Mouse (Mus musculus): ENCODE data around the gene Ppp1r8. TPM values are rescaled to one million over a fixed set of nuclear protein-coding genes. Genes with fewer than 3 reads are reported as not detected.
A peak's percentile ranks its signal among the peaks of the same experiment; 100 is the strongest.

The Ppp1r8 gene
- 18.3 and 21.0 TPM in 2 replicates for polyA plus RNA-seq (2015; fragmentation: Nextera tagmentation; extraction: Ambion mirVana)

- peak; percentile 97 for DNase-seq (ENCODE audit: low spot score)
- H3K9ac ChIP-seq (replicated peaks; ENCODE audit: low read depth), result peak within 1 kb of the TSS; percentile 78
- H3K4me2 ChIP-seq (replicated peaks; ENCODE audit: low read depth, low read length), result peak within 1 kb of the TSS; percentile 91
- H3K36me3 ChIP-seq (ENCODE audit: insufficient read depth, low read length), result no peaks in the 10 kb centered on the region; the same call in 1 of the 2 replicates
- peak; percentile 68 for TF ChIP-seq CTCF (IDR thresholded peaks at IDR 0.05)
- TF ChIP-seq EP300 (IDR thresholded peaks at IDR 0.05), result no peak
- H3K27me3 ChIP-seq (replicated peaks; ENCODE audit: insufficient read depth, low read length), result no peaks in the 10 kb centered on the region
- peaks cover 7% of the 10 kb centered on the region; the same call in 1 of the 2 replicates for H3K4me1 ChIP-seq (ENCODE audit: insufficient read depth, low read depth, low read length)
- no peaks in the 10 kb centered on the region for H3K9me3 ChIP-seq (ENCODE audit: low read length)
- 2% methylated on average over 40 of the region's 40 CpGs for whole genome bisulfite sequencing
- H3K27ac ChIP-seq (ENCODE audit: low read length), result peak within 1 kb of the TSS; percentile 54
- peak; percentile 100 for ATAC-seq
- H3K4me3 ChIP-seq (ENCODE audit: low read depth, low read length), result peak within 1 kb of the TSS; percentile 65
These were observed at the start of gene Ppp1r8 for GRCm38 (mm10) chr4:132842970-132843704. Ppp1r8 (minus strand) TSS chr4:132843169.

- ATAC-seq, result peak; percentile 49
- H3K27ac ChIP-seq (ENCODE audit: low read length), result peak overlapping the region; percentile 94
- WGBS, result 9% methylated on average over 9 of the region's 9 CpGs
- H3K9ac ChIP-seq (replicated peaks; ENCODE audit: low read depth), result peak overlapping the region; percentile 87; the same call in 1 of the 2 replicates
- H3K4me1 ChIP-seq (ENCODE audit: insufficient read depth, low read depth, low read length), result no peaks in the 10 kb centered on the region
- TF ChIP-seq CTCF (IDR thresholded peaks at IDR 0.05), result no peak
- TF ChIP-seq EP300 (IDR thresholded peaks at IDR 0.05), result peak; percentile 58
- H3K4me2 ChIP-seq (replicated peaks; ENCODE audit: low read depth, low read length), result peak overlapping the region; percentile 83
- no peaks in the 10 kb centered on the region; the same call in 1 of the 2 replicates for H3K36me3 ChIP-seq (ENCODE audit: insufficient read depth, low read length)
- no peaks in the 10 kb centered on the region for H3K9me3 ChIP-seq (ENCODE audit: low read length)
- DNase-seq (ENCODE audit: low spot score), result peak; percentile 56
- H3K27me3 ChIP-seq (replicated peaks; ENCODE audit: insufficient read depth, low read length), result no peaks in the 10 kb centered on the region
- peak overlapping the region; percentile 78 for H3K4me3 ChIP-seq (ENCODE audit: low read depth, low read length)
These were observed 41.9 kb upstream of the Ppp1r8 start for GRCm38 (mm10) chr4:132884844-132885374.

- Histone ChIP-seq H3K27me3 (replicated peaks; ENCODE audit: insufficient read depth, low read length) (no peaks in the 10 kb centered on the region), H3K9ac (replicated peaks; ENCODE audit: low read depth) (peak within 1 kb of the TSS; percentile 87), H3K4me3 (ENCODE audit: low read depth, low read length) (peak within 1 kb of the TSS; percentile 78), H3K4me1 (ENCODE audit: insufficient read depth, low read depth, low read length) (no peaks in the 10 kb centered on the region), H3K9me3 (ENCODE audit: low read length) (no peaks in the 10 kb centered on the region), H3K36me3 (ENCODE audit: insufficient read depth, low read length) (no peaks in the 10 kb centered on the region; the same call in 1 of the 2 replicates), H3K4me2 (replicated peaks; ENCODE audit: low read depth, low read length) (peak within 1 kb of the TSS; percentile 83), H3K27ac (ENCODE audit: low read length) (peak within 1 kb of the TSS; percentile 94)
- DNase-seq (ENCODE audit: low spot score) (peak; percentile 94), ATAC-seq (peak; percentile 97)
- 2% methylated on average over 70 of the region's 72 CpGs for WGBS
- TF ChIP-seq EP300 (IDR thresholded peaks at IDR 0.05) (no peak), CTCF (IDR thresholded peaks at IDR 0.05) (no peak)
These were observed 41.3 kb upstream of the Ppp1r8 start, which contains the start of gene Stx12 for GRCm38 (mm10) chr4:132884064-132884843. Stx12 (minus strand) TSS chr4:132884509.

- peak overlapping the region; percentile 94 for H3K27ac ChIP-seq (ENCODE audit: low read length)
- no peaks in the 10 kb centered on the region; the same call in 1 of the 2 replicates for H3K36me3 ChIP-seq (ENCODE audit: insufficient read depth, low read length)
These were observed 40.6 kb upstream of the Ppp1r8 start for GRCm38 (mm10) chr4:132883561-132884063.

GRCm38 (mm10) chr4:132874363-132875097, 31.6 kb upstream of the Ppp1r8 start:
- WGBS, result 79% methylated on average over 7 of the region's 7 CpGs
- Histone ChIP-seq H3K36me3 (ENCODE audit: insufficient read depth, low read length) (peaks cover 10% of the 10 kb centered on the region), H3K4me3 (ENCODE audit: low read depth, low read length) (no peak overlapping the region), H3K4me2 (replicated peaks; ENCODE audit: low read depth, low read length) (no peak overlapping the region), H3K27ac (ENCODE audit: low read length) (peak overlapping the region; percentile 51), H3K9ac (replicated peaks; ENCODE audit: low read depth) (no peak overlapping the region), H3K4me1 (ENCODE audit: insufficient read depth, low read depth, low read length) (no peaks in the 10 kb centered on the region), H3K27me3 (replicated peaks; ENCODE audit: insufficient read depth, low read length) (no peaks in the 10 kb centered on the region), H3K9me3 (ENCODE audit: low read length) (no peaks in the 10 kb centered on the region)
- peak; percentile 19 for DNase-seq (ENCODE audit: low spot score)
- TF ChIP-seq EP300 (IDR thresholded peaks at IDR 0.05), result no peak
- no peak for TF ChIP-seq CTCF (IDR thresholded peaks at IDR 0.05)
- peak; percentile 86 for ATAC-seq

More at GRCm38 (mm10) chr4:132883561-132884063, 40.6 kb upstream of the Ppp1r8 start:
- TF ChIP-seq EP300 (IDR thresholded peaks at IDR 0.05) (no peak), CTCF (IDR thresholded peaks at IDR 0.05) (no peak)
- ATAC-seq, result peak; percentile 2; the same call in 1 of the 2 replicates
- DNase-seq (ENCODE audit: low spot score), result peak; percentile 59
- 2% methylated on average over 21 of the region's 21 CpGs for WGBS
- Histone ChIP-seq H3K4me1 (ENCODE audit: insufficient read depth, low read depth, low read length) (no peaks in the 10 kb centered on the region), H3K9me3 (ENCODE audit: low read length) (no peaks in the 10 kb centered on the region), H3K4me2 (replicated peaks; ENCODE audit: low read depth, low read length) (peak overlapping the region; percentile 83), H3K4me3 (ENCODE audit: low read depth, low read length) (peak overlapping the region; percentile 78), H3K27me3 (replicated peaks; ENCODE audit: insufficient read depth, low read length) (no peaks in the 10 kb centered on the region), H3K9ac (replicated peaks; ENCODE audit: low read depth) (peak overlapping the region; percentile 87)

Measured in lung, postnatal 0 days (tissue).